Mouse (Mus musculus): ENCODE results near the gene Ext2.
A peak's percentile ranks its signal among the peaks of the same experiment; 100 is the strongest.

Ext2 gene

GRCm38 (mm10) chr2:93822045-93822749, at the start of gene Ext2:
Gene Ext2, minus strand, starts transcription at chr2:93822568.
- DNase-seq: peak; percentile 95

GRCm38 (mm10) chr2:93871411-93871925, 49.1 kb upstream of the Ext2 start:
- no peak for DNase-seq

GRCm38 (mm10) chr2:93870842-93871241, 48.5 kb upstream of the Ext2 start:
- DNase-seq: peak; percentile 70

- DNase-seq: no peak
Observed at GRCm38 (mm10) chr2:93869107-93869600, 46.8 kb upstream of the Ext2 start, which contains the start of gene Accsl. Gene Accsl, minus strand, starts transcription at chr2:93869157.

GRCm38 (mm10) chr2:93868566-93868965, 46.2 kb upstream of the Ext2 start:
- DNase-seq: no peak

- no peak for DNase-seq
Observed at GRCm38 (mm10) chr2:93863229-93863628, 40.9 kb upstream of the Ext2 start.

- no peak for DNase-seq
Observed at GRCm38 (mm10) chr2:93858845-93859244, 36.5 kb upstream of the Ext2 start.

- DNase-seq: no peak
Observed at GRCm38 (mm10) chr2:93851303-93851702, 28.9 kb upstream of the Ext2 start.

- DNase-seq: no peak
Observed at GRCm38 (mm10) chr2:93850317-93850944, 28.1 kb upstream of the Ext2 start.

- DNase-seq: peak; percentile 64
Observed at GRCm38 (mm10) chr2:93849505-93850089, 27.2 kb upstream of the Ext2 start, which contains the start of gene Accs. Gene Accs, minus strand, starts transcription at chr2:93849943.

GRCm38 (mm10) chr2:93841349-93841748, 19.0 kb upstream of the Ext2 start:
- DNase-seq: no peak

GRCm38 (mm10) chr2:93840109-93840508, 17.7 kb upstream of the Ext2 start:
- no peak for DNase-seq

GRCm38 (mm10) chr2:93838931-93839330, 16.6 kb upstream of the Ext2 start:
- no peak for DNase-seq

GRCm38 (mm10) chr2:93836232-93836785, 13.9 kb upstream of the Ext2 start:
- DNase-seq: no peak

- DNase-seq: no peak
Observed at GRCm38 (mm10) chr2:93835596-93835995, 13.2 kb upstream of the Ext2 start.

GRCm38 (mm10) chr2:93823519-93823918, 1.2 kb upstream of the Ext2 start:
- peak; percentile 77 for DNase-seq

GRCm38 (mm10) chr2:93817791-93818190, 4.6 kb downstream of the Ext2 start:
- no peak for DNase-seq

GRCm38 (mm10) chr2:93813343-93813742, 9.0 kb downstream of the Ext2 start:
- DNase-seq: no peak

GRCm38 (mm10) chr2:93811812-93812211, 10.6 kb downstream of the Ext2 start:
- peak; percentile 70 for DNase-seq

GRCm38 (mm10) chr2:93809931-93810330, 12.4 kb downstream of the Ext2 start:
- no peak for DNase-seq

- DNase-seq: no peak
Observed at GRCm38 (mm10) chr2:93808071-93808470, 14.3 kb downstream of the Ext2 start.

GRCm38 (mm10) chr2:93807440-93807839, 14.9 kb downstream of the Ext2 start:
- no peak for DNase-seq

GRCm38 (mm10) chr2:93806487-93807201, 15.7 kb downstream of the Ext2 start:
- DNase-seq: no peak
